In genomic region chr10:94943846-94944690, GRCm38 (mm10) we compare ENCODE assay signal across 8 mouse cellular contexts. TPM values are rescaled to one million over a fixed set of nuclear protein-coding genes. Genes with fewer than 3 reads are reported as not detected.
DNase-seq lines count a peak whose midpoint lies in the region; ATAC-seq and TF ChIP-seq lines count a peak whose summit lies in the region.

No protein-coding gene starts in this region.

- TF ChIP-seq EP300 in stomach, postnatal 0 days (optimal IDR thresholded peaks at IDR 0.05), result no peak

- DNase-seq in left cerebral cortex, adult 18-20 months (ENCODE audit: low spot score in 2 of 2), result peak; percentile 62 to 73
- DNase-seq in left cerebral cortex, adult 11 months (ENCODE audit: low spot score), result no peak
- DNase-seq in heart, adult 8-10 months (ENCODE audit: low spot score), result peak; percentile 19
- peak; percentile 69 for DNase-seq in kidney, postnatal 10 days
- DNase-seq in stomach, postnatal 0 days (ENCODE audit: low spot score), result peak; percentile 51

- H3K27me3 ChIP-seq in embryonic facial prominence, embryonic 12.5 days, result peaks cover 63% of the 10 kb centered on the region
- H3K27me3 ChIP-seq in liver, embryonic 15.5 days, result peaks cover 82% of the 10 kb centered on the region
- H3K27me3 ChIP-seq in neural tube, embryonic 12.5 days (replicated peaks), result peaks cover 42% of the 10 kb centered on the region
- peaks cover 2% of the 10 kb centered on the region; the same call in 1 of the 2 replicates for H3K27me3 ChIP-seq in stomach, postnatal 0 days (ENCODE audit: control insufficient read depth, insufficient read depth, low read length)

- peak; percentile 59 for TF ChIP-seq CTCF in stomach, postnatal 0 days (IDR thresholded peaks at IDR 0.05; ENCODE audit: low read depth)

- H3K27ac ChIP-seq in embryonic facial prominence, embryonic 12.5 days, result no peak overlapping the region
- peak overlapping the region; percentile 61 for H3K27ac ChIP-seq in liver, embryonic 15.5 days (replicated peaks)
- H3K27ac ChIP-seq in neural tube, embryonic 12.5 days, result peak overlapping the region; percentile 93; the same call in 1 of the 2 replicates
- H3K27ac ChIP-seq in stomach, postnatal 0 days (replicated peaks), result no peak overlapping the region

- H3K36me3 ChIP-seq in embryonic facial prominence, embryonic 12.5 days, result no peaks in the 10 kb centered on the region
- no peaks in the 10 kb centered on the region for H3K36me3 ChIP-seq in liver, embryonic 15.5 days (replicated peaks)
- no peaks in the 10 kb centered on the region for H3K36me3 ChIP-seq in neural tube, embryonic 12.5 days
- H3K36me3 ChIP-seq in stomach, postnatal 0 days (ENCODE audit: control insufficient read depth, insufficient read depth, low read length), result no peaks in the 10 kb centered on the region

- peak overlapping the region; percentile 74 for H3K9ac ChIP-seq in embryonic facial prominence, embryonic 12.5 days
- peak overlapping the region; percentile 70 for H3K9ac ChIP-seq in liver, embryonic 15.5 days
- H3K9ac ChIP-seq in neural tube, embryonic 12.5 days, result peak overlapping the region; percentile 82
- H3K9ac ChIP-seq in stomach, postnatal 0 days (ENCODE audit: low read length), result peak overlapping the region; percentile 63

- H3K9me3 ChIP-seq in embryonic facial prominence, embryonic 12.5 days, result no peaks in the 10 kb centered on the region
- H3K9me3 ChIP-seq in liver, embryonic 15.5 days (replicated peaks), result no peaks in the 10 kb centered on the region
- H3K9me3 ChIP-seq in neural tube, embryonic 12.5 days, result no peaks in the 10 kb centered on the region
- H3K9me3 ChIP-seq in stomach, postnatal 0 days (ENCODE audit: control insufficient read depth, low read length), result no peaks in the 10 kb centered on the region

- peak overlapping the region; percentile 97 for H3K4me2 ChIP-seq in embryonic facial prominence, embryonic 12.5 days (replicated peaks)
- peak overlapping the region; percentile 98 for H3K4me2 ChIP-seq in liver, embryonic 15.5 days
- peak overlapping the region; percentile 93 for H3K4me2 ChIP-seq in neural tube, embryonic 12.5 days (replicated peaks)
- peak overlapping the region; percentile 97 for H3K4me2 ChIP-seq in stomach, postnatal 0 days (replicated peaks; ENCODE audit: low read depth)

- peaks cover 20% of the 10 kb centered on the region for H3K4me1 ChIP-seq in embryonic facial prominence, embryonic 12.5 days
- H3K4me1 ChIP-seq in liver, embryonic 15.5 days (replicated peaks), result peaks cover 64% of the 10 kb centered on the region
- H3K4me1 ChIP-seq in neural tube, embryonic 12.5 days, result peaks cover 43% of the 10 kb centered on the region
- no peaks in the 10 kb centered on the region for H3K4me1 ChIP-seq in stomach, postnatal 0 days (replicated peaks; ENCODE audit: control insufficient read depth, insufficient read depth)

- WGBS in embryonic facial prominence, embryonic 12.5 days, result 1% methylated on average over 110 of the region's 110 CpGs
- under 1% methylated on average over 107 of the region's 110 CpGs for whole genome bisulfite sequencing in liver, embryonic 15.5 days (ENCODE audit: insufficient replicate concordance)
- under 1% methylated on average over 110 of the region's 110 CpGs for WGBS in neural tube, embryonic 12.5 days
- WGBS in stomach, postnatal 0 days, result 1% methylated on average over 64 of the region's 110 CpGs

- peak overlapping the region; percentile 68 for H3K4me3 ChIP-seq in embryonic facial prominence, embryonic 12.5 days
- H3K4me3 ChIP-seq in liver, embryonic 15.5 days (replicated peaks), result peak overlapping the region; percentile 72
- H3K4me3 ChIP-seq in neural tube, embryonic 12.5 days, result peak overlapping the region; percentile 78
- peak overlapping the region; percentile 69 for H3K4me3 ChIP-seq in stomach, postnatal 0 days (ENCODE audit: low read depth, low read length)

- peak; percentile 41 for ATAC-seq in embryonic facial prominence, embryonic 12.5 days (ENCODE audit: insufficient number of reproducible peaks, insufficient read depth, low FRiP score, low TSS enrichment)
- peak; percentile 43 for ATAC-seq in liver, embryonic 15.5 days (ENCODE audit: insufficient read depth)
- peak; percentile 39 for ATAC-seq in neural tube, embryonic 12.5 days (ENCODE audit: low FRiP score, low read depth)
- peak; percentile 38; the same call in 1 of the 2 replicates for ATAC-seq in stomach, postnatal 0 days (ENCODE audit: low FRiP score, low TSS enrichment)

RNA-seq across cellular contexts. Expression of gene Plxnc1, which starts 0.6 kb away (rescaled TPM):
- total RNA-seq in left cerebral cortex, adult 18-20 months (2021), result 10 to 100 TPM; 47.5 to 56.2 TPM
- 3.4 and 3.5 TPM in 2 replicates for polyA plus RNA-seq in embryonic facial prominence, embryonic 12.5 days (2016; fragmentation: Nextera tagmentation; extraction: Ambion mirVana)
- total RNA-seq in heart, adult 8-10 months (2022), result 1 to 10 TPM; 1.9 to 2.8 (median 2.3) TPM
- 2.1 and 2.2 TPM in 2 replicates for polyA plus RNA-seq in liver, embryonic 15.5 days (2015; fragmentation: Nextera tagmentation; extraction: Ambion mirVana)
- 5.7 and 6.0 TPM in 2 replicates for polyA plus RNA-seq in neural tube, embryonic 12.5 days (2016; fragmentation: Nextera tagmentation; extraction: Ambion mirVana)
- polyA plus RNA-seq in stomach, postnatal 0 days (2015; fragmentation: Nextera tagmentation; extraction: Ambion mirVana), result 0.67 and 1.0 TPM in 2 replicates

Comparison
In these comparisons a context has a peak if more than half of its experiments do, and no peak if none do; other contexts are left out.
1. H3K27ac ChIP-seq: peak in liver, embryonic 15.5 days (single experiment) and neural tube, embryonic 12.5 days (single experiment); none in embryonic facial prominence, embryonic 12.5 days (single experiment) and stomach, postnatal 0 days (single experiment).
2. Peak in every context shown above with its lines, with median percentiles within 50 percentile points of each other: ATAC-seq, H3K4me2 ChIP-seq, H3K4me3 ChIP-seq and H3K9ac ChIP-seq.